In genomic region chr3:104637427-104638402, GRCm38 (mm10) we compare ENCODE assay signal across 8 mouse cellular contexts. TPM values are rescaled to one million over a fixed set of nuclear protein-coding genes. Genes with fewer than 3 reads are reported as not detected.
DNase-seq lines count a peak whose midpoint lies in the region; ATAC-seq and TF ChIP-seq lines count a peak whose summit lies in the region.

No protein-coding gene starts in this region.

- WGBS in forebrain, embryonic 16.5 days: 14% methylated on average over 38 of the region's 38 CpGs
- 14% methylated on average over 38 of the region's 38 CpGs for WGBS in hindbrain, embryonic 12.5 days
- 12% methylated on average over 38 of the region's 38 CpGs for WGBS in limb, embryonic 14.5 days

- no peak for TF ChIP-seq POLR2A in limb, embryonic 14.5 days (IDR thresholded peaks at IDR 0.05; ENCODE audit: borderline replicate concordance, extremely low read depth, insufficient read depth, insufficient read length)

- peak overlapping the region; percentile 91 for H3K4me3 ChIP-seq in forebrain, embryonic 16.5 days (replicated peaks; ENCODE audit: low read length)
- H3K4me3 ChIP-seq in hindbrain, embryonic 12.5 days: peak overlapping the region; percentile 85
- H3K4me3 ChIP-seq in limb, embryonic 14.5 days (replicated peaks; ENCODE audit: low read length): peak overlapping the region; percentile 87

- H3K4me2 ChIP-seq in forebrain, embryonic 16.5 days (ENCODE audit: low read length): peak overlapping the region; percentile 90
- peak overlapping the region; percentile 91 for H3K4me2 ChIP-seq in hindbrain, embryonic 12.5 days (replicated peaks)
- peak overlapping the region; percentile 97 for H3K4me2 ChIP-seq in limb, embryonic 14.5 days (replicated peaks; ENCODE audit: low read depth, low read length, severe bottlenecking)

- no peaks in the 10 kb centered on the region for H3K27me3 ChIP-seq in forebrain, embryonic 16.5 days (replicated peaks; ENCODE audit: control insufficient read depth, insufficient read depth, low read length)
- H3K27me3 ChIP-seq in hindbrain, embryonic 12.5 days: no peaks in the 10 kb centered on the region
- no peaks in the 10 kb centered on the region for H3K27me3 ChIP-seq in limb, embryonic 14.5 days (ENCODE audit: control insufficient read depth, insufficient read depth, low read length)

- DNase-seq in spleen, postnatal 36 days (ENCODE audit: low spot score in 2 of 2): peak; percentile 14 to 36
- DNase-seq in spleen, postnatal 14 days (ENCODE audit: low spot score in 2 of 2): no peak
- peak; percentile 56 for DNase-seq in brain, adult 2 months (ENCODE audit: low read depth, low spot score)
- peak; percentile 14 for DNase-seq in limb, embryonic 14.5 days (ENCODE audit: low spot score)
- DNase-seq in thymus, postnatal 25 days: no peak

- peak overlapping the region; percentile 3; the same call in 1 of the 2 replicates for H3K27ac ChIP-seq in forebrain, embryonic 16.5 days (ENCODE audit: low read length)
- H3K27ac ChIP-seq in hindbrain, embryonic 12.5 days: peak overlapping the region; percentile 35; the same call in 1 of the 2 replicates
- H3K27ac ChIP-seq in limb, embryonic 14.5 days (replicated peaks; ENCODE audit: low read depth, low read length): peak overlapping the region; percentile 72

- H3K36me3 ChIP-seq in forebrain, embryonic 16.5 days (ENCODE audit: control insufficient read depth, insufficient read depth): no peaks in the 10 kb centered on the region
- H3K36me3 ChIP-seq in hindbrain, embryonic 12.5 days: no peaks in the 10 kb centered on the region
- H3K36me3 ChIP-seq in limb, embryonic 14.5 days (ENCODE audit: control insufficient read depth, insufficient read depth, low read length): no peaks in the 10 kb centered on the region

- peak overlapping the region; percentile 75 for H3K9ac ChIP-seq in forebrain, embryonic 16.5 days (replicated peaks; ENCODE audit: low read depth, low read length)
- H3K9ac ChIP-seq in hindbrain, embryonic 12.5 days: peak overlapping the region; percentile 81
- H3K9ac ChIP-seq in limb, embryonic 14.5 days (ENCODE audit: low read depth, low read length, severe bottlenecking): peak overlapping the region; percentile 90

- peaks cover 11% of the 10 kb centered on the region for H3K4me1 ChIP-seq in forebrain, embryonic 16.5 days (replicated peaks; ENCODE audit: control insufficient read depth, insufficient read depth, low read length)
- peaks cover 10% of the 10 kb centered on the region for H3K4me1 ChIP-seq in hindbrain, embryonic 12.5 days
- H3K4me1 ChIP-seq in limb, embryonic 14.5 days (ENCODE audit: control insufficient read depth, insufficient read depth, low read length): peaks cover 3% of the 10 kb centered on the region; the same call in 1 of the 2 replicates

- H3K9me3 ChIP-seq in forebrain, embryonic 16.5 days (ENCODE audit: control insufficient read depth, low read length): no peaks in the 10 kb centered on the region
- H3K9me3 ChIP-seq in hindbrain, embryonic 12.5 days (replicated peaks): no peaks in the 10 kb centered on the region
- no peaks in the 10 kb centered on the region for H3K9me3 ChIP-seq in limb, embryonic 14.5 days (ENCODE audit: control insufficient read depth, low read length)

- peak; percentile 49 for ATAC-seq in forebrain, embryonic 16.5 days
- peak; percentile 69 for ATAC-seq in hindbrain, embryonic 12.5 days (ENCODE audit: low FRiP score)
- peak; percentile 57 for ATAC-seq in limb, embryonic 14.5 days (ENCODE audit: low FRiP score, low read depth)
- ATAC-seq in monocyte, adult 5-6 weeks (replicated peaks; ENCODE audit: insufficient number of reproducible peaks, low FRiP score, low TSS enrichment, poor library complexity, severe bottlenecking): peak; percentile 29; the same call in 1 of the 2 replicates

RNA-seq across cellular contexts. Expression of gene Slc16a1, which starts 0.8 kb away (rescaled TPM):
- 17.8 and 22.6 TPM in 2 replicates for polyA plus RNA-seq in forebrain, embryonic 16.5 days (2015; fragmentation: Nextera tagmentation; extraction: Ambion mirVana)
- polyA plus RNA-seq in hindbrain, embryonic 12.5 days (2016; fragmentation: Nextera tagmentation; extraction: Ambion mirVana): 21.4 and 22.0 TPM in 2 replicates
- 22.3 and 23.3 TPM in 2 replicates for polyA plus RNA-seq in limb, embryonic 14.5 days (2012; rRNA removed)
- polyA plus RNA-seq in limb, embryonic 14.5 days (2014; fragmentation: Nextera tagmentation; extraction: Ambion mirVana): 45.1 and 46.6 TPM in 2 replicates
- 4.8 to 7.0 TPM (median 6.2 TPM) in 3 replicates for total RNA-seq in monocyte, adult 5-6 weeks (2017)

Comparison
In these comparisons a context has a peak if more than half of its experiments do, and no peak if none do; other contexts are left out.
1. DNase-seq: peak in spleen, postnatal 36 days (2 of 2), brain, adult 2 months (single experiment) and limb, embryonic 14.5 days (single experiment); none in spleen, postnatal 14 days (0 of 2) and thymus, postnatal 25 days (single experiment).
2. H3K27ac ChIP-seq: peak in every context shown above with its lines; median percentile 72 in limb, embryonic 14.5 days; 35 in hindbrain, embryonic 12.5 days; 3 in forebrain, embryonic 16.5 days.
3. Peak in every context shown above with its lines, with median percentiles within 50 percentile points of each other: ATAC-seq, H3K4me2 ChIP-seq, H3K4me3 ChIP-seq and H3K9ac ChIP-seq.